Mouse (Mus musculus): Measurements from ENCODE around the gene Zbtb25. TPM values are rescaled to one million over a fixed set of nuclear protein-coding genes. Genes with fewer than 3 reads are reported as not detected.

Zbtb25 gene
- polyA plus RNA-seq, 1 experiment from 2014 or later = 16.3 TPM

GRCm38 (mm10) chr12:76404836-76405182, 35.4 kb upstream of the Zbtb25 start:
- H3K4me1 ChIP-seq (ENCODE audit: control insufficient read depth, insufficient read depth, low read length) = peaks cover 22% of the 10 kb centered on the region

DNA sequence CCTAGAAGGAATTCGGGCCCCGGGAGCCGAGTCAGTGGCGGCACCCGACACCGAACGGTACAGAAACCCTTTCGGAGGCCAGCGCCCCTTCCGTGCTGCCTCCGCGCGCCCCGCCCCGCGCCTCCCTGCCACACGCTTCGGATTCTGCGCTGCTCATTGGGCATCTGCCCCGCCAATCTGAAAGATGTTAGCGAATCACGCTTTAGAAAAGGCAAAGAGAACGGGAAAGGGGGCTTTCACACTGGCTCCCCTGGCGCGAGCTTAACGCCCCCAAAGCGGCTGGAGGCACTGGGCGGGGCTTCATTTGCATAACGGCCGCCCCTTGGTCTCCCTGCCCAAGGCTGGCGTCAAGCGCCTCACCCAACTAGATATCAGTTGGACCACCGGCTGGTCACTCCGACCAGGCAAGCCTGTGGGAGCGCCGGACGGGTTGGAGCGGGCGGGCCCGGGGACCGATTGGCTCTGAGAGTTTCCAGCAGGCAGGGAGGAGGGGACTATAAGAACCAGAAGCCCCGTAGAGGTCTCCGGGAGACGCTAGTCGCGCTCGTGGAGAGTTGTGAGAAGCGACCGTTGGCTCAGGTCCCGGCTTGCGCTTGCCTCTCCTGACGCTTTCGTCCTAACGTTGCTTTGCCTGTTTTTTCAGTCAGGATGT, 34.6 kb upstream of the Zbtb25 start, which contains the start of gene Hspa2:
Gene Hspa2 (plus strand): TSS at position 291 of the 652 bp plus-strand sequence.
- H3K27ac ChIP-seq (ENCODE audit: low read depth, low read length) = peak within 1 kb of the TSS; percentile 96
- ATAC-seq (replicated peaks; ENCODE audit: insufficient number of reproducible peaks, low FRiP score, low TSS enrichment) = peak; percentile 97
- no peaks in the 10 kb centered on the region for H3K9me3 ChIP-seq (replicated peaks; ENCODE audit: control insufficient read depth, low read length)
- H3K27me3 ChIP-seq (ENCODE audit: control insufficient read depth, insufficient read depth, low read length) = peaks cover 24% of the 10 kb centered on the region
- peak within 1 kb of the TSS; percentile 70 for H3K4me3 ChIP-seq (ENCODE audit: low read depth, low read length)
- H3K9ac ChIP-seq (ENCODE audit: low read depth, low read length) = peak within 1 kb of the TSS; percentile 88
- no peaks in the 10 kb centered on the region for H3K36me3 ChIP-seq (ENCODE audit: control insufficient read depth, insufficient read depth, low read length)
- WGBS (ENCODE audit: insufficient replicate concordance) = under 1% methylated on average over 54 of the region's 54 CpGs
- H3K4me1 ChIP-seq (ENCODE audit: control insufficient read depth, insufficient read depth, low read length) = peaks cover 22% of the 10 kb centered on the region
- H3K4me2 ChIP-seq = peak within 1 kb of the TSS; percentile 91

More at GRCm38 (mm10) chr12:76404836-76405182, 35.4 kb upstream of the Zbtb25 start:
- WGBS (ENCODE audit: insufficient replicate concordance) = 10% methylated on average over 20 of the region's 20 CpGs
- Histone ChIP-seq H3K36me3 (ENCODE audit: control insufficient read depth, insufficient read depth, low read length) (no peaks in the 10 kb centered on the region), H3K27me3 (ENCODE audit: control insufficient read depth, insufficient read depth, low read length) (peaks cover 24% of the 10 kb centered on the region), H3K4me3 (ENCODE audit: low read depth, low read length) (peak overlapping the region; percentile 70), H3K9me3 (replicated peaks; ENCODE audit: control insufficient read depth, low read length) (no peaks in the 10 kb centered on the region), H3K27ac (ENCODE audit: low read depth, low read length) (no peak overlapping the region), H3K9ac (ENCODE audit: low read depth, low read length) (peak overlapping the region; percentile 60; the same call in 1 of the 2 replicates), H3K4me2 (peak overlapping the region; percentile 91)
- no peak for ATAC-seq (replicated peaks; ENCODE audit: insufficient number of reproducible peaks, low FRiP score, low TSS enrichment)

GRCm38 (mm10) chr12:76402991-76403885, 33.8 kb upstream of the Zbtb25 start:
- H3K4me2 ChIP-seq = peak overlapping the region; percentile 90
- no peaks in the 10 kb centered on the region for H3K36me3 ChIP-seq (ENCODE audit: control insufficient read depth, insufficient read depth, low read length)
- H3K4me3 ChIP-seq (ENCODE audit: low read depth, low read length) = peak overlapping the region; percentile 70
- peak; percentile 90 for ATAC-seq (replicated peaks; ENCODE audit: insufficient number of reproducible peaks, low FRiP score, low TSS enrichment)
- WGBS (ENCODE audit: insufficient replicate concordance) = 1% methylated on average over 54 of the region's 54 CpGs
- peaks cover 24% of the 10 kb centered on the region for H3K27me3 ChIP-seq (ENCODE audit: control insufficient read depth, insufficient read depth, low read length)
- H3K27ac ChIP-seq (ENCODE audit: low read depth, low read length) = peak overlapping the region; percentile 96
- no peaks in the 10 kb centered on the region for H3K9me3 ChIP-seq (replicated peaks; ENCODE audit: control insufficient read depth, low read length)
- peaks cover 24% of the 10 kb centered on the region for H3K4me1 ChIP-seq (ENCODE audit: control insufficient read depth, insufficient read depth, low read length)
- H3K9ac ChIP-seq (ENCODE audit: low read depth, low read length) = peak overlapping the region; percentile 88

GRCm38 (mm10) chr12:76401674-76402073, 32.3 kb upstream of the Zbtb25 start:
- Histone ChIP-seq H3K36me3 (ENCODE audit: control insufficient read depth, insufficient read depth, low read length) (no peaks in the 10 kb centered on the region), H3K9me3 (replicated peaks; ENCODE audit: control insufficient read depth, low read length) (no peaks in the 10 kb centered on the region), H3K4me1 (ENCODE audit: control insufficient read depth, insufficient read depth, low read length) (peaks cover 24% of the 10 kb centered on the region), H3K4me3 (ENCODE audit: low read depth, low read length) (no peak overlapping the region), H3K27me3 (ENCODE audit: control insufficient read depth, insufficient read depth, low read length) (peaks cover 18% of the 10 kb centered on the region), H3K27ac (ENCODE audit: low read depth, low read length) (no peak overlapping the region), H3K9ac (ENCODE audit: low read depth, low read length) (no peak overlapping the region), H3K4me2 (no peak overlapping the region)
- no peak for ATAC-seq (replicated peaks; ENCODE audit: insufficient number of reproducible peaks, low FRiP score, low TSS enrichment)
- 50% methylated on average over 3 of the region's 3 CpGs for WGBS (ENCODE audit: insufficient replicate concordance)

- H3K9ac ChIP-seq (ENCODE audit: low read depth, low read length) = no peak overlapping the region
- no peak overlapping the region for H3K4me3 ChIP-seq (ENCODE audit: low read depth, low read length)
- WGBS (ENCODE audit: insufficient replicate concordance) = 88% methylated on average over 5 of the region's 5 CpGs
- H3K4me2 ChIP-seq = no peak overlapping the region
- no peaks in the 10 kb centered on the region for H3K27me3 ChIP-seq (ENCODE audit: control insufficient read depth, insufficient read depth, low read length)
- ATAC-seq (replicated peaks; ENCODE audit: insufficient number of reproducible peaks, low FRiP score, low TSS enrichment) = no peak
- H3K9me3 ChIP-seq (replicated peaks; ENCODE audit: control insufficient read depth, low read length) = no peaks in the 10 kb centered on the region
- 0 out of 2 replicates have a peak, but pooled peaks cover 2% of the 10 kb centered on the region for H3K4me1 ChIP-seq (ENCODE audit: control insufficient read depth, insufficient read depth, low read length)
- no peak overlapping the region for H3K27ac ChIP-seq (ENCODE audit: low read depth, low read length)
- H3K36me3 ChIP-seq (ENCODE audit: control insufficient read depth, insufficient read depth, low read length) = no peaks in the 10 kb centered on the region
These were observed 27.9 kb upstream of the Zbtb25 start for GRCm38 (mm10) chr12:76397281-76397680.

- no peak for ATAC-seq (replicated peaks; ENCODE audit: insufficient number of reproducible peaks, low FRiP score, low TSS enrichment)
- 72% methylated on average over 5 of the region's 5 CpGs for WGBS (ENCODE audit: insufficient replicate concordance)
- H3K4me3 ChIP-seq (ENCODE audit: low read depth, low read length) = no peak overlapping the region
- no peak overlapping the region for H3K9ac ChIP-seq (ENCODE audit: low read depth, low read length)
- no peaks in the 10 kb centered on the region for H3K27me3 ChIP-seq (ENCODE audit: control insufficient read depth, insufficient read depth, low read length)
- H3K27ac ChIP-seq (ENCODE audit: low read depth, low read length) = no peak overlapping the region
- H3K36me3 ChIP-seq (ENCODE audit: control insufficient read depth, insufficient read depth, low read length) = no peaks in the 10 kb centered on the region
- H3K4me1 ChIP-seq (ENCODE audit: control insufficient read depth, insufficient read depth, low read length) = no peaks in the 10 kb centered on the region
- no peak overlapping the region for H3K4me2 ChIP-seq
- H3K9me3 ChIP-seq (replicated peaks; ENCODE audit: control insufficient read depth, low read length) = no peaks in the 10 kb centered on the region
These were observed 23.6 kb upstream of the Zbtb25 start for GRCm38 (mm10) chr12:76392979-76393378.

GRCm38 (mm10) chr12:76391595-76392271, 22.3 kb upstream of the Zbtb25 start:
- Histone ChIP-seq H3K27ac (ENCODE audit: low read depth, low read length) (0 out of 2 replicates have a peak overlapping the region, but pooled peaks have one; percentile 10), H3K9me3 (replicated peaks; ENCODE audit: control insufficient read depth, low read length) (no peaks in the 10 kb centered on the region), H3K9ac (ENCODE audit: low read depth, low read length) (no peak overlapping the region), H3K4me2 (no peak overlapping the region), H3K4me1 (ENCODE audit: control insufficient read depth, insufficient read depth, low read length) (no peaks in the 10 kb centered on the region), H3K36me3 (ENCODE audit: control insufficient read depth, insufficient read depth, low read length) (no peaks in the 10 kb centered on the region), H3K4me3 (ENCODE audit: low read depth, low read length) (no peak overlapping the region), H3K27me3 (ENCODE audit: control insufficient read depth, insufficient read depth, low read length) (no peaks in the 10 kb centered on the region)
- WGBS (ENCODE audit: insufficient replicate concordance) = 65% methylated on average over 3 of the region's 3 CpGs
- ATAC-seq (replicated peaks; ENCODE audit: insufficient number of reproducible peaks, low FRiP score, low TSS enrichment) = no peak

GRCm38 (mm10) chr12:76388794-76389193, 19.4 kb upstream of the Zbtb25 start:
- no peak overlapping the region for H3K27ac ChIP-seq (ENCODE audit: low read depth, low read length)
- WGBS (ENCODE audit: insufficient replicate concordance) = 91% methylated on average over 11 of the region's 11 CpGs
- ATAC-seq (replicated peaks; ENCODE audit: insufficient number of reproducible peaks, low FRiP score, low TSS enrichment) = no peak
- H3K9me3 ChIP-seq (replicated peaks; ENCODE audit: control insufficient read depth, low read length) = no peaks in the 10 kb centered on the region
- 0 out of 2 replicates have a peak, but pooled peaks cover 7% of the 10 kb centered on the region for H3K36me3 ChIP-seq (ENCODE audit: control insufficient read depth, insufficient read depth, low read length)
- no peak overlapping the region for H3K4me2 ChIP-seq
- no peak overlapping the region for H3K4me3 ChIP-seq (ENCODE audit: low read depth, low read length)
- no peaks in the 10 kb centered on the region for H3K27me3 ChIP-seq (ENCODE audit: control insufficient read depth, insufficient read depth, low read length)
- no peaks in the 10 kb centered on the region for H3K4me1 ChIP-seq (ENCODE audit: control insufficient read depth, insufficient read depth, low read length)
- no peak overlapping the region for H3K9ac ChIP-seq (ENCODE audit: low read depth, low read length)
